Mouse (Mus musculus): Measurements from ENCODE around the gene Dydc1. TPM values are rescaled to one million over a fixed set of nuclear protein-coding genes. Genes with fewer than 3 reads are reported as not detected.

Dydc1 gene
- polyA plus RNA-seq (2012; rRNA removed), result 0.05 and 0.08 TPM in 2 replicates

GRCm38 (mm10) chr14:41072229-41072943, at the start of gene Dydc1:
TSS of gene Dydc1 (plus strand) at chr14:41072911.

GRCm38 (mm10) chr14:41069108-41069507, 3.6 kb upstream of the Dydc1 start, which contains the start of gene Dydc2:
TSS of gene Dydc2 (minus strand) at chr14:41069208.

GRCm38 (mm10) chr14:41104853-41105444, 32.2 kb downstream of the Dydc1 start, which contains the start of gene Mat1a:
TSS of gene Mat1a (plus strand) at chr14:41105035.

GRCm38 (mm10) chr14:41131540-41131939, 58.8 kb downstream of the Dydc1 start, which contains the start of gene Sftpa1:
TSS of gene Sftpa1 (plus strand) at chr14:41131782.

Other genes starting within 250 kb of the Dydc1 start
- 3.1 and 3.6 TPM in 2 replicates for gene Sh2d4b, start 179.6 kb upstream of the Dydc1 start, polyA plus RNA-seq (2012; rRNA removed)
- gene Tspan14, start 106.1 kb upstream of the Dydc1 start, polyA plus RNA-seq (2012; rRNA removed), result 76.8 and 80.3 TPM in 2 replicates
- gene Fam213a, start 59.1 kb upstream of the Dydc1 start, polyA plus RNA-seq (2012; rRNA removed), result 34.0 and 36.0 TPM in 2 replicates
- 0.33 and 0.34 TPM in 2 replicates for gene Dydc2, start 3.7 kb upstream of the Dydc1 start, polyA plus RNA-seq (2012; rRNA removed)
- gene Mat1a, start 32.1 kb downstream of the Dydc1 start, polyA plus RNA-seq (2012; rRNA removed), result 0.02 TPM in 1 of 2 replicates, not detected in the other
- not detected in 2 replicates for gene Sftpa1, start 58.9 kb downstream of the Dydc1 start, polyA plus RNA-seq (2012; rRNA removed)
- not detected in 2 replicates for gene Mbl1, start 78.5 kb downstream of the Dydc1 start, polyA plus RNA-seq (2012; rRNA removed)
- gene Sftpd, start 112.2 kb downstream of the Dydc1 start, polyA plus RNA-seq (2012; rRNA removed), result not detected in 2 replicates
- 0.18 and 0.26 TPM in 2 replicates for gene Gm2832, start 205.9 kb downstream of the Dydc1 start, polyA plus RNA-seq (2012; rRNA removed)

All from central nervous system, embryonic 14 days (tissue).